15 mouse cellular contexts compared by ENCODE assay signal in genomic region chr6:145931341-145931740, GRCm38 (mm10). TPM values are rescaled to one million over a fixed set of nuclear protein-coding genes. Genes with fewer than 3 reads are reported as not detected.
DNase-seq lines count a peak whose midpoint lies in the region; ATAC-seq lines count a peak whose summit lies in the region.
"Had no signal": no experiment of that assay in that cellular context is flagged by ENCODE, and none has a peak within 500 bp of the region (broad histone marks: within the 10 kb centered on the region; RNA-seq: fewer than 3 reads in every experiment).

Gene Sspn (plus strand): TSS chr6:145931641.

- H3K27me3 ChIP-seq in kidney, embryonic 15.5 days = no peaks in the 10 kb centered on the region
- H3K27me3 ChIP-seq: neural tube, embryonic 15.5 days had no signal

- no peaks in the 10 kb centered on the region for H3K9me3 ChIP-seq in kidney, embryonic 15.5 days (replicated peaks)
- H3K9me3 ChIP-seq: neural tube, embryonic 15.5 days had no signal

- H3K4me3 ChIP-seq in kidney, embryonic 15.5 days (replicated peaks) = no peak within 1 kb of the TSS
- H3K4me3 ChIP-seq: neural tube, embryonic 15.5 days had no signal

- no peak for ATAC-seq in kidney, embryonic 15.5 days (replicated peaks; ENCODE audit: low FRiP score)
- no peak for ATAC-seq in CD4-positive, CD25-positive, alpha-beta regulatory T cell, adult 4 months
- ATAC-seq: midbrain, embryonic 16.5 days had no signal

- 81% methylated on average over 3 of the region's 3 CpGs for WGBS in kidney, embryonic 15.5 days

- H3K4me2 ChIP-seq in kidney, embryonic 15.5 days = no peak within 1 kb of the TSS
- H3K4me2 ChIP-seq: neural tube, embryonic 15.5 days had no signal

- no peak within 1 kb of the TSS for H3K9ac ChIP-seq in kidney, embryonic 15.5 days
- H3K9ac ChIP-seq: neural tube, embryonic 15.5 days had no signal

- intact Hi-C loops in heart, postnatal 25 days (cut with DNase I) = loop anchor here (5.0 kb wide), 1 partner anchor 44 kb away; no protein-coding TSS in a partner anchor
- intact Hi-C loops in left cerebral cortex, postnatal 25 days (cut with DNase I) = no loop called here

- no peak for DNase-seq in kidney, postnatal 4 days
- no peak for DNase-seq in adrenal gland, postnatal 4 days (ENCODE audit: low spot score in 2 of 2)
- DNase-seq in gastrocnemius, postnatal 4 days (ENCODE audit: low spot score in 2 of 2) = no peak
- no peak for DNase-seq in heart, postnatal 25 days (ENCODE audit: low spot score)
- DNase-seq in left cerebral cortex, postnatal 25 days (ENCODE audit: low spot score in 2 of 2) = no peak
- DNase-seq in urinary bladder, postnatal 14 days (ENCODE audit: low spot score) = no peak
- DNase-seq: cerebellum, postnatal 25 days; kidney, adult 18-20 months; lung, postnatal 14 days; right cerebral cortex, postnatal 14 days; thymus, postnatal 14 days had no signal

- no peaks in the 10 kb centered on the region for H3K36me3 ChIP-seq in kidney, embryonic 15.5 days
- H3K36me3 ChIP-seq: neural tube, embryonic 15.5 days had no signal

- H3K27ac ChIP-seq in kidney, embryonic 15.5 days = no peak within 1 kb of the TSS
- H3K27ac ChIP-seq: neural tube, embryonic 15.5 days had no signal

- peaks cover 20% of the 10 kb centered on the region for H3K4me1 ChIP-seq in kidney, embryonic 15.5 days

RNA-seq across cellular contexts. Expression of gene Sspn, which starts in this region (rescaled TPM):
- polyA plus RNA-seq in kidney, embryonic 15.5 days (2015; fragmentation: Nextera tagmentation; extraction: Ambion mirVana) = 10.2 and 11.8 TPM in 2 replicates
- total RNA-seq in adrenal gland, postnatal 4 days (2021) = 10 to 100 TPM; 18.2 to 21.2 TPM
- total RNA-seq in gastrocnemius, postnatal 4 days (2021) = 100 to 1,000 TPM in 1 of 2 experiments, 10 to 100 TPM in 1; 97.9 to 113 TPM
- 100 to 1,000 TPM; 136 to 145 TPM for total RNA-seq in heart, postnatal 25 days (2021)
- total RNA-seq in left cerebral cortex, postnatal 25 days (2021) = 1 to 10 TPM; 3.9 to 4.1 TPM
- not detected for polyA plus RNA-seq in CD4-positive, CD25-positive, alpha-beta regulatory T cell, adult 4 months (2017; shearing (Covaris generic))

Comparison
In these comparisons a context has a peak if more than half of its experiments do, and no peak if none do; other contexts are left out.
1. RNA of gene Sspn (total RNA-seq): 136 to 145 TPM in heart, postnatal 25 days and 97.9 to 113 TPM in gastrocnemius, postnatal 4 days; 18.2 to 21.2 TPM in adrenal gland, postnatal 4 days and 3.9 to 4.1 TPM in left cerebral cortex, postnatal 25 days; every median in the first group is over 4 times any median in the second.
2. RNA of gene Sspn (polyA plus RNA-seq): 10.2 to 11.8 TPM in kidney, embryonic 15.5 days; not detected in CD4-positive, CD25-positive, alpha-beta regulatory T cell, adult 4 months; every median in the first group is over 10 times any median in the second.